Mouse (Mus musculus): ENCODE measurements around the gene Cacng6. TPM values are rescaled to one million over a fixed set of nuclear protein-coding genes. Genes with fewer than 3 reads are reported as not detected.
A peak's percentile ranks its signal among the peaks of the same experiment; 100 is the strongest.

Cacng6 gene
- polyA plus RNA-seq, 1 experiment: 0.15 TPM

GRCm38 (mm10) chr7:3447026-3447425 lies 23.0 kb downstream of the Cacng6 start:
- H3K36me3 ChIP-seq (ENCODE audit: control insufficient read depth, insufficient read depth, low read length): no peaks in the 10 kb centered on the region
- no peaks in the 10 kb centered on the region for H3K27me3 ChIP-seq (ENCODE audit: control insufficient read depth, insufficient read depth, low read length)
- H3K4me1 ChIP-seq (ENCODE audit: control insufficient read depth, insufficient read depth, insufficient read length): no peaks in the 10 kb centered on the region; the same call in 1 of the 2 replicates
- WGBS: 63% methylated on average over 4 of the region's 4 CpGs
- no peak overlapping the region for H3K27ac ChIP-seq (ENCODE audit: insufficient read depth, low read length)
- no peak for DNase-seq (ENCODE audit: low read depth in 1 of 2, low spot score in 2 of 2)
- TF ChIP-seq POLR2A (IDR thresholded peaks at IDR 0.05; ENCODE audit: low read depth, low read length) (no peak), CTCF (IDR thresholded peaks at IDR 0.05; ENCODE audit: extremely low read depth, insufficient read depth, insufficient read length, insufficient replicate concordance) (no peak)
- no peak overlapping the region for H3K4me3 ChIP-seq (ENCODE audit: extremely low read depth, insufficient read depth, insufficient read length)

- no peaks in the 10 kb centered on the region for H3K36me3 ChIP-seq (ENCODE audit: control insufficient read depth, insufficient read depth, low read length)
- H3K4me1 ChIP-seq (ENCODE audit: control insufficient read depth, insufficient read depth, insufficient read length): no peaks in the 10 kb centered on the region
- peak in 1 of 2 experiments; percentile 64 for DNase-seq (ENCODE audit: low read depth in 1 of 2, low spot score in 2 of 2)
- H3K4me3 ChIP-seq (ENCODE audit: extremely low read depth, insufficient read depth, insufficient read length): no peak overlapping the region
- WGBS: 27% methylated on average over 15 of the region's 15 CpGs
- peak; percentile 60; the same call in 1 of the 2 replicates for TF ChIP-seq CTCF (IDR thresholded peaks at IDR 0.05; ENCODE audit: extremely low read depth, insufficient read depth, insufficient read length, insufficient replicate concordance)
- no peak for TF ChIP-seq POLR2A (IDR thresholded peaks at IDR 0.05; ENCODE audit: low read depth, low read length)
- no peaks in the 10 kb centered on the region for H3K27me3 ChIP-seq (ENCODE audit: control insufficient read depth, insufficient read depth, low read length)
- no peak overlapping the region for H3K27ac ChIP-seq (ENCODE audit: insufficient read depth, low read length)
These were observed 24.9 kb downstream of the Cacng6 start for GRCm38 (mm10) chr7:3448737-3449454.

- TF ChIP-seq POLR2A (IDR thresholded peaks at IDR 0.05; ENCODE audit: low read depth, low read length) (no peak), CTCF (IDR thresholded peaks at IDR 0.05; ENCODE audit: extremely low read depth, insufficient read depth, insufficient read length, insufficient replicate concordance) (no peak)
- Histone ChIP-seq H3K27me3 (ENCODE audit: control insufficient read depth, insufficient read depth, low read length) (no peaks in the 10 kb centered on the region), H3K4me3 (ENCODE audit: extremely low read depth, insufficient read depth, insufficient read length) (no peak overlapping the region), H3K36me3 (ENCODE audit: control insufficient read depth, insufficient read depth, low read length) (no peaks in the 10 kb centered on the region), H3K27ac (ENCODE audit: insufficient read depth, low read length) (no peak overlapping the region), H3K4me1 (ENCODE audit: control insufficient read depth, insufficient read depth, insufficient read length) (no peaks in the 10 kb centered on the region)
- DNase-seq (ENCODE audit: low read depth in 1 of 2, low spot score in 2 of 2): no peak
- WGBS: 66% methylated on average over 5 of the region's 5 CpGs
These were observed 26.7 kb downstream of the Cacng6 start for GRCm38 (mm10) chr7:3450671-3451070.

- Histone ChIP-seq H3K4me1 (ENCODE audit: control insufficient read depth, insufficient read depth, insufficient read length) (no peaks in the 10 kb centered on the region), H3K27me3 (ENCODE audit: control insufficient read depth, insufficient read depth, low read length) (no peaks in the 10 kb centered on the region), H3K36me3 (ENCODE audit: control insufficient read depth, insufficient read depth, low read length) (no peaks in the 10 kb centered on the region), H3K27ac (ENCODE audit: insufficient read depth, low read length) (no peak overlapping the region), H3K4me3 (ENCODE audit: extremely low read depth, insufficient read depth, insufficient read length) (no peak overlapping the region)
- DNase-seq (ENCODE audit: low read depth in 1 of 2, low spot score in 2 of 2): no peak
- TF ChIP-seq CTCF (IDR thresholded peaks at IDR 0.05; ENCODE audit: extremely low read depth, insufficient read depth, insufficient read length, insufficient replicate concordance) (no peak), POLR2A (IDR thresholded peaks at IDR 0.05; ENCODE audit: low read depth, low read length) (no peak)
- WGBS: 70% methylated on average over 6 of the region's 6 CpGs
These were observed 27.2 kb downstream of the Cacng6 start for GRCm38 (mm10) chr7:3451161-3451560.

GRCm38 (mm10) chr7:3452821-3453485 lies 29.0 kb downstream of the Cacng6 start:
- Histone ChIP-seq H3K36me3 (ENCODE audit: control insufficient read depth, insufficient read depth, low read length) (no peaks in the 10 kb centered on the region), H3K27me3 (ENCODE audit: control insufficient read depth, insufficient read depth, low read length) (no peaks in the 10 kb centered on the region), H3K4me1 (ENCODE audit: control insufficient read depth, insufficient read depth, insufficient read length) (no peaks in the 10 kb centered on the region), H3K27ac (ENCODE audit: insufficient read depth, low read length) (no peak overlapping the region), H3K4me3 (ENCODE audit: extremely low read depth, insufficient read depth, insufficient read length) (no peak overlapping the region)
- DNase-seq (ENCODE audit: low read depth in 1 of 2, low spot score in 2 of 2): no peak
- TF ChIP-seq CTCF (IDR thresholded peaks at IDR 0.05; ENCODE audit: extremely low read depth, insufficient read depth, insufficient read length, insufficient replicate concordance) (no peak), POLR2A (IDR thresholded peaks at IDR 0.05; ENCODE audit: low read depth, low read length) (no peak)
- WGBS: 74% methylated on average over 12 of the region's 12 CpGs

GRCm38 (mm10) chr7:3453486-3454183 lies 29.6 kb downstream of the Cacng6 start:
- no peaks in the 10 kb centered on the region for H3K4me1 ChIP-seq (ENCODE audit: control insufficient read depth, insufficient read depth, insufficient read length)
- 68% methylated on average over 11 of the region's 11 CpGs for WGBS
- no peak for TF ChIP-seq CTCF (IDR thresholded peaks at IDR 0.05; ENCODE audit: extremely low read depth, insufficient read depth, insufficient read length, insufficient replicate concordance)
- no peak for TF ChIP-seq POLR2A (IDR thresholded peaks at IDR 0.05; ENCODE audit: low read depth, low read length)
- no peak overlapping the region for H3K4me3 ChIP-seq (ENCODE audit: extremely low read depth, insufficient read depth, insufficient read length)
- H3K36me3 ChIP-seq (ENCODE audit: control insufficient read depth, insufficient read depth, low read length): no peaks in the 10 kb centered on the region
- no peak overlapping the region for H3K27ac ChIP-seq (ENCODE audit: insufficient read depth, low read length)
- no peak for DNase-seq (ENCODE audit: low read depth in 1 of 2, low spot score in 2 of 2)
- H3K27me3 ChIP-seq (ENCODE audit: control insufficient read depth, insufficient read depth, low read length): no peaks in the 10 kb centered on the region

Data from spleen, adult 2 months (tissue).